Mouse (Mus musculus) hindbrain, embryonic 12.5 days (tissue): ENCODE results near the gene Wwox. TPM values are rescaled to one million over a fixed set of nuclear protein-coding genes. Genes with fewer than 3 reads are reported as not detected.

Experiments used
- ATAC-seq: fragments of 200-750 bp; cut with Nextera tagmentation; 2 replicates; pipeline ENCODE4 v1.8.0; 2017; ENCODE audit warnings: moderate TSS enrichment; ENCODE audit not compliant: low FRiP score
- H3K27ac ChIP-seq: fragments of 300-500 bp; sonication (generic); 2 replicates; pipeline ENCODE4 v1.5.1; 2016; ENCODE audit warnings: mild to moderate bottlenecking
- H3K27me3 ChIP-seq: fragments of 300-500 bp; sonication (generic); 2 replicates; pipeline ENCODE4 v1.6.1; 2016; ENCODE audit warnings: mild to moderate bottlenecking
- H3K36me3 ChIP-seq: fragments of 300-500 bp; sonication (generic); 2 replicates; pipeline ENCODE4 v1.6.1; 2016; ENCODE audit warnings: mild to moderate bottlenecking
- H3K4me1 ChIP-seq: fragments of 300-500 bp; sonication (generic); 2 replicates; pipeline ENCODE4 v1.6.1; 2016
- H3K4me2 ChIP-seq: fragments of 300-500 bp; sonication (generic); replicated peaks from 2 replicates; pipeline ENCODE4 v1.6.1; 2016; ENCODE audit warnings: mild to moderate bottlenecking
- H3K4me3 ChIP-seq: fragments of 300-500 bp; sonication (generic); 2 replicates; pipeline ENCODE4 v1.5.1; 2016; ENCODE audit warnings: mild to moderate bottlenecking
- H3K9ac ChIP-seq: fragments of 300-500 bp; sonication (generic); 2 replicates; pipeline ENCODE4 v1.6.1; 2016; ENCODE audit warnings: mild to moderate bottlenecking, moderate library complexity
- H3K9me3 ChIP-seq: fragments of 300-500 bp; sonication (generic); replicated peaks from 2 replicates; pipeline ENCODE4 v1.6.1; 2016; ENCODE audit warnings: mild to moderate bottlenecking
- WGBS: fragments of 180-500 bp; shearing (Covaris S2); methylation state at CpG from one replicate; pipeline ENCODE4 v1.1.7; 2016; 5-methylcytosine and 5-hydroxymethylcytosine counted together
- polyA plus RNA-seq: library from polyadenylated mRNA; unstranded; fragments of >200 nt; fragmentation: Nextera tagmentation; extraction: Ambion mirVana; gene quantifications from 2 replicates; pipeline ENCODE4 v1.2.1, GENCODE M21; 2016

Gene Wwox
- polyA plus RNA-seq, 1 experiment from 2014 or later, result 13.8 TPM

DNA sequence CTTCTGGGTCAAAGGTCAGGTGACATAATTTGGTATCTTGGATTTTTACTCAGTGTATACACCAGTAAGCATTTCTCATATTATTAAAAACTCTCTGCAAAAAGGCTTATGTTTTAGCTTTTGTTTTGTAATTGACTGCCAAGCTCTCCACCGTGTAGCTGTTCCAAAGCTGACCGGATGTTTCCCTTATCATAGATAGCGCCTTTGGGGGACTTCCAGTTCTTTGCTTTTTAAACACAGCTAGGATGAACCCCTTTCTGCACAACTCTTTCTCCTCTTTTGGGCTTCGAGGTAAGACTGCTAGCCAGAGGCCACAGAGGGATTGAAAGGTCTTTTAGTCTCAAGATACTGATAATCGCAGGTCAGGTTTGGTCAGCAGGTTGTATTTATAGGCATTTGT, 883.0 kb downstream of the Wwox start:
- no peak for ATAC-seq
- Histone ChIP-seq H3K9me3 (no peaks in the 10 kb centered on the region), H3K9ac (no peak overlapping the region), H3K4me3 (no peak overlapping the region), H3K36me3 (no peaks in the 10 kb centered on the region), H3K27ac (no peak overlapping the region), H3K4me1 (no peaks in the 10 kb centered on the region), H3K4me2 (no peak overlapping the region), H3K27me3 (no peaks in the 10 kb centered on the region)
- 89% methylated on average over 5 of the region's 5 CpGs for WGBS

DNA sequence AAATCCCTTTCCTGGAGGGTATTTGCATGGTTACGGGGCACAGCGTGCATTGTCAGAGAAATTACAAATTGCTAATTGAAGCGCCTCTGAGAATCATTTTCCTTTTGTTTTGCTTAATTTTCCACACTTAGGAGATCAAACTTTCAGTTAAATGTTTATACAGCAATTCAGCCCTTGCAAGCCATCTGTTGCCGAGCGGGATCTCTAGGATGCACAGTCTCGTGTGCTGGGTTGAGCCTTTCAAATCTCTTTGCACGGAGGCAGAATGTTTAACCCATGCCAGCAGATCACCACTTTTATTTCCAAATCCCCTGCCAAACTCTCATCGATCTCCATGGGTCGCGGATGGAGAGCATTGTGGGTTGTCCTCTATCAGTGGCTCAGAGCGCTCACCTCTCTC, 891.2 kb downstream of the Wwox start:
- Histone ChIP-seq H3K9ac (no peak overlapping the region), H3K27me3 (no peaks in the 10 kb centered on the region), H3K4me2 (no peak overlapping the region), H3K4me3 (no peak overlapping the region), H3K9me3 (no peaks in the 10 kb centered on the region), H3K27ac (no peak overlapping the region), H3K36me3 (no peaks in the 10 kb centered on the region), H3K4me1 (no peaks in the 10 kb centered on the region)
- WGBS, result 83% methylated on average over 11 of the region's 11 CpGs
- ATAC-seq, result no peak

DNA sequence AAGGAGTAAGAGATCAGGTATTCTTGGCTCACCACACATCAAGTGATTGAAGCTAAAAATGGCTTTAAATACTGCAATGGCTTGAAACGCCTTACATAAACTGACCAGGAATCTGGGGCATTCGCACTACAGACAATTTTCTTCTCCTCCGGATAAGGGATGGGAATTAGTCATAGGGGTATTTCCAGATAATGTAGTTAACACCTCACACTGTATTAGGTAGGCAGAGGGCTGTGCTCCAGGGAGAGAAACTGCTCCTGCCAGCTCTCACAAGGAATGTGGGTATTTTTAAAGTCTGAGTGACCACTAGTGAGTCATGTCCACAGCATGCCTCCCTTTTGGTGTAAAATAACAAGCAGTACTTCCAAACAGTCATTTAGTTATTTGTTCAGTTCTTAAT, 894.5 kb downstream of the Wwox start:
- no peak overlapping the region for H3K4me3 ChIP-seq
- H3K27me3 ChIP-seq, result no peaks in the 10 kb centered on the region
- no peaks in the 10 kb centered on the region for H3K9me3 ChIP-seq
- no peak overlapping the region for H3K9ac ChIP-seq
- ATAC-seq, result no peak
- H3K4me2 ChIP-seq, result no peak overlapping the region
- no peaks in the 10 kb centered on the region for H3K4me1 ChIP-seq
- 91% methylated on average over 3 of the region's 3 CpGs for WGBS
- no peaks in the 10 kb centered on the region for H3K36me3 ChIP-seq
- no peak overlapping the region for H3K27ac ChIP-seq

DNA sequence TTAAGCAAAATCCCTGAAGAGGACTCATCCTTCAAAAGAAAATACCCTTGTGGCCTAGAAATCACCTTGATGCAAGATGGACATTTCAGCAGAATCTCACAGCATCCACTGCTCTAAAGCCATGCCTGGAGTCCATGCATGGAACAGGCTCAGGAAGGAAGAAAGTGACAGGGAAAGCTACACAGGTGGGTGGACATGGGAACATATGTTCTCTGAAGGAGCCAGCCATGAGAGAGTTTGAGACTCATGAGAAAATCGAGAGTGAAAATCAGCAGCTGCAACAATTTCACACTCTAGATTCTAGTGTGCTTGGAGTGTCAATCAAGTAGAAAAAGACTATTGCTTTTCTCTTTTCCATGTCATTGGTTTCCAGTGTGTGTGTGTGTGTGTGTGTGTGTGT, 896.9 kb downstream of the Wwox start:
- no peak overlapping the region for H3K4me2 ChIP-seq
- no peak overlapping the region for H3K9ac ChIP-seq
- H3K4me1 ChIP-seq, result no peaks in the 10 kb centered on the region
- H3K36me3 ChIP-seq, result no peaks in the 10 kb centered on the region
- no peaks in the 10 kb centered on the region for H3K27me3 ChIP-seq
- 60% methylated on average over 1 of the region's 1 CpGs for WGBS
- H3K27ac ChIP-seq, result no peak overlapping the region
- H3K4me3 ChIP-seq, result no peak overlapping the region
- no peaks in the 10 kb centered on the region for H3K9me3 ChIP-seq
- no peak for ATAC-seq

DNA sequence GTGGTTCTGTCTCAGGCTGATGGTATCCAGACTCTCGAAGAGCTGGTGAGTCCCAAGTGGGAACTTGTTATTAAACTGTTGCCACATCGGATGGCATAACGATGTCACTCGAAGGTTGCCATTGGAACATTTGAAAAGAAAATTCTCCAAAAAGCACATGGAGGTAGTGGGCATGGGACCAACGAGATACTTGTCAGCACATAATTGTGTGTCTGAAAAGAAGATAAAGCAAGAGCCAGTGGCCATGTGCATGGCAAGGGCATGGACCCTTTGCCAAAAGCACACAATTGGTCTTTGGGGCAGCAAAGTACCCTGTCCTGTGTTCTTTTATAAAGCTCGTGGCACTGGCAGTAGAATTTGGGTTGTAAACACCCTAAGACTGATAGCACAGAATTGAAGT, 909.2 kb downstream of the Wwox start:
- Histone ChIP-seq H3K36me3 (no peaks in the 10 kb centered on the region), H3K4me2 (no peak overlapping the region), H3K27ac (no peak overlapping the region), H3K27me3 (no peaks in the 10 kb centered on the region), H3K9me3 (no peaks in the 10 kb centered on the region), H3K9ac (no peak overlapping the region), H3K4me3 (no peak overlapping the region), H3K4me1 (no peaks in the 10 kb centered on the region)
- ATAC-seq, result no peak
- 84% methylated on average over 6 of the region's 6 CpGs for WGBS

DNA sequence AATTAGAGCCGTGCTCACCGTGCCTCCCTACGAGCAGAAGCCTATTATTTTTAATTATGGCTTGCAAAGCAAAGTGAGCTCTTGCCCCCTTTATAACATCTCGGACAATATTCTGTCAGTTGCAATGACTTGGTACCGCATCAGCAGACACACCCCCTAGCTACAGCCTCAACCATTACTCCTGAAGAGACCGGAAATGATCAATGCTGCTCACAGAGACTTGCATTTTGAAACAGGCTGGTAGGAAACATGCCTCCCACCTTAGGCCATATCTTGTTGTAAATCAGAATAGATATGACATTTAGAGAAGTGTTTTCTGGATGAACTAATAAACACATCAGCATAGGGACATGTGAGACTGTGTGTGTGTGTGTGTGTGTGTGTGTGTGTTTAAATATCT, 911.3 kb downstream of the Wwox start:
- no peak overlapping the region for H3K4me2 ChIP-seq
- H3K27me3 ChIP-seq, result no peaks in the 10 kb centered on the region
- 66% methylated on average over 6 of the region's 6 CpGs for WGBS
- no peak overlapping the region for H3K4me3 ChIP-seq
- no peak for ATAC-seq
- H3K9me3 ChIP-seq, result 0 out of 2 replicates have a peak, but pooled peaks cover 8% of the 10 kb centered on the region
- H3K4me1 ChIP-seq, result no peaks in the 10 kb centered on the region
- H3K27ac ChIP-seq, result no peak overlapping the region
- H3K9ac ChIP-seq, result no peak overlapping the region
- H3K36me3 ChIP-seq, result no peaks in the 10 kb centered on the region

DNA sequence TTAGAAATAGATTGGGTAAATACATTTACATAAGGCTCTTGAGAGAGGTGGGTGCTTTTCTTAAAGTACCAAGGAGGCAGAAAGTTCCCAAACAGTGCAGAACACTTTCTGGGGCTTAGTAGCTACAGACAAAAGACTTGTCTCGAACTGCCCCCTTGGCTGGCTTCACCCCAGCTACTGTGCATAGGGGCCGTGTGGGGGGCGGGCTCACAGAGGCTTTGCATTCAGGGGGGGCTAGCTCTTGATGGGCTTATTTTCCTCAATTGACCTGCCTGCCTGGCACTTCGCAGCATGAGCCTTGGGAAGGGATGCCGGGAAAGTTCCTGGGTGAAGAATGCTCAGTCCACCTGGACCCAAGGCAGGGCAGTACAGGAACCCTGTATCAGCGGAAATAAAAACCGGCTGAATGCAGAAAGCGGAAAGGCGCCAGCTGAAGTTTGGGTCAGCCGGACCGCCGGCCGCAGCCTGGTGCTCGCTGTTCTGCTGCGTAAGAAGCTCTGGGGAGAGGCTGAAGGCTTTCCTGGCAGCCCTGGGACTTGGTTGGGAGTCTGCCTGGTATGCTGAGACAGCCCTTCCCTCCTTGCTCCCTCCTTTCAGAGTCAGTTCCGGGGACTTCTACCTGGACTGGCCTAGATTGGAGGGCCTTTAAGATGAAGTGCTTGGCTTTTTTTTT, 918.3 kb downstream of the Wwox start:
- ATAC-seq, result no peak
- H3K27ac ChIP-seq, result no peak overlapping the region

DNA sequence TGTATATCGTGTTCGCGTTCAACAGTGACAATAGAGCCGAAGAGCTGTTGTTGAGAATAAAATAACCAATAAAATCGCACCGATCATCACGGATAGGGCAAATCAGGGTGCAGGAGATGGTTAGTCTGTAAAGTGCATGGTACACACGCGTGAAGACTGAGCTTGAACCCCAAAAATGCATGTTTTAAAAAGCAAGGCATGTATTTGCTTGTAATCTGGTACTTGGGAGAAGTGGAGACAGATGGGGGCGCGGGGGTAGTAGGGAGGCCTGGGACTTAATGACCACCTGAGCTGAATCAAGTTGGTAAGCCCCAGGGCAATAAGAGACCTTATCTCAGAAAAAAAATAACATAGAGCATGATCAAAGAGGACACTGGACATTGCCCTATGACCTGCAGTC, 919.0 kb downstream of the Wwox start:
- Histone ChIP-seq H3K4me1 (peaks cover 14% of the 10 kb centered on the region), H3K4me3 (no peak overlapping the region), H3K9ac (no peak overlapping the region), H3K27ac (no peak overlapping the region), H3K4me2 (no peak overlapping the region), H3K9me3 (0 out of 2 replicates have a peak, but pooled peaks cover 8% of the 10 kb centered on the region), H3K36me3 (no peaks in the 10 kb centered on the region), H3K27me3 (no peaks in the 10 kb centered on the region)
- ATAC-seq, result no peak
- WGBS, result 95% methylated on average over 11 of the region's 11 CpGs

More for the DNA sequence above, 918.3 kb downstream of the Wwox start:
- no peaks in the 10 kb centered on the region for H3K36me3 ChIP-seq
- no peak overlapping the region for H3K4me3 ChIP-seq
- H3K9me3 ChIP-seq, result 0 out of 2 replicates have a peak, but pooled peaks cover 8% of the 10 kb centered on the region
- H3K4me2 ChIP-seq, result peak overlapping the region; percentile 29; the same call in 1 of the 2 replicates
- H3K4me1 ChIP-seq, result peaks cover 14% of the 10 kb centered on the region
- 26% methylated on average over 16 of the region's 16 CpGs for WGBS
- H3K9ac ChIP-seq, result no peak overlapping the region
- H3K27me3 ChIP-seq, result no peaks in the 10 kb centered on the region

DNA sequence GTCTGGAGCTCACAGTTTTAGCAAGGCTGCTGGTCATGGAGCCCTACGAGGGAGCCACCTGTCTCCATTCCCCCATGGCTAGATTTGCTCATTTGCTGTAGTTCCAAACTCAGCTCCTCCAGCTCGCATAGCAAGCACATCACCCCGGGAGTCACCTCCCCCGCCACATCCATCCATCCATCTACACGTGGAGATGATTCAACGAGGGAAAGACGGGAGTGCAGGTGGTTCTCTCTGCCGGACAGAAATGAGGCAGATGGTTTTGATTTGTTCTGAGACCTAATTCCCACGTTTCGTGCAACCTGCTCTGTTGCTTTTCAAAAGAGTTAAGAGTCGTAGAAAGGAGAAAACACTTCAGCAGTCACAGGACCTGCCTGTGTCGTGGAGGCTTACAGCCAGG, 920.2 kb downstream of the Wwox start:
- Histone ChIP-seq H3K4me3 (no peak overlapping the region), H3K36me3 (no peaks in the 10 kb centered on the region), H3K9ac (no peak overlapping the region), H3K4me1 (peaks cover 14% of the 10 kb centered on the region), H3K9me3 (0 out of 2 replicates have a peak, but pooled peaks cover under 1% of the 10 kb centered on the region), H3K4me2 (no peak overlapping the region), H3K27me3 (no peaks in the 10 kb centered on the region), H3K27ac (no peak overlapping the region)
- WGBS, result 54% methylated on average over 12 of the region's 12 CpGs
- no peak for ATAC-seq

DNA sequence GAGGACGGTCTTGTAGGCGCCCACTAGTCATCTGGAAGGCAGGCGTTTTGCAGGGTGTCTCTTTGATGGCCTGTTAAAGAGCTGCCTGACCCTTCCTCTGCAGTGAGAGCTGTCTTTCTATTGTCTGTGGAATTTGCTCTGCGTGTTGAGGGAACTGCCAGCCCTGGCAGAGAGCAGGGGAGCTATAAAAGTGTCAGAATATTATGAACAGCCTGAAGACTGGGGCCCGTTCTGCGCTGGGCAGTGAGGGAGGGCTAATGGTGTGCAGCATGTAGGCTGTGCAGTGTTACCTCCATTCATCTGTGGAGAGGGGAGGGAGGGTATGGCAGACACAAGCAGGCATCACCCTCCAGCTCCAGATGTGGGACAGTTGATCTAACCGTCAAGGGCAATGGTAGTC, 923.1 kb downstream of the Wwox start:
- Histone ChIP-seq H3K27me3 (no peaks in the 10 kb centered on the region), H3K36me3 (no peaks in the 10 kb centered on the region), H3K4me2 (no peak overlapping the region), H3K27ac (no peak overlapping the region), H3K4me1 (peaks cover 14% of the 10 kb centered on the region), H3K9me3 (no peaks in the 10 kb centered on the region), H3K9ac (no peak overlapping the region), H3K4me3 (no peak overlapping the region)
- ATAC-seq, result no peak
- 53% methylated on average over 7 of the region's 7 CpGs for WGBS

DNA sequence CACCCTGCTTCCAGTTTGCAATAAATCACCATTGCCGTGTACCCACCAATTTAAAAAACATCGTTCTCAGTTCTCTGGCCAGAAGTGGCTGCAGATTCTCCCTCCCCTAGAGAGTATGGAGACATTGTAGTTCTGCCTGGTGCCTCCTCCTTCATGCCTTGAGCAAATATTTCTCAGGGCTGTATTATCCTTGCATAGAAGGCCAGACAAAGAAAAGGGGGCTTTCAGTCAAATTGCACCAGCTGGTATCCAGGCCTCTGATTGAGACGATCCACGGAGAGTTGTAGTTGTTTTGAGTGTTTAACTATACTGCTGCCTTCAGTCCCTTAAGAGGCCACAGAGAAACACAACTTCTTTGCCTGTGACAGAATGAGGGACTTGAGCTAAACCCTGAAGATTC, 935.5 kb downstream of the Wwox start:
- H3K4me1 ChIP-seq, result peaks cover 9% of the 10 kb centered on the region
- no peak overlapping the region for H3K9ac ChIP-seq
- no peaks in the 10 kb centered on the region for H3K27me3 ChIP-seq
- no peak overlapping the region for H3K27ac ChIP-seq
- no peaks in the 10 kb centered on the region for H3K9me3 ChIP-seq
- WGBS, result 31% methylated on average over 4 of the region's 4 CpGs
- no peak for ATAC-seq
- no peak overlapping the region for H3K4me2 ChIP-seq
- H3K36me3 ChIP-seq, result no peaks in the 10 kb centered on the region
- no peak overlapping the region for H3K4me3 ChIP-seq

DNA sequence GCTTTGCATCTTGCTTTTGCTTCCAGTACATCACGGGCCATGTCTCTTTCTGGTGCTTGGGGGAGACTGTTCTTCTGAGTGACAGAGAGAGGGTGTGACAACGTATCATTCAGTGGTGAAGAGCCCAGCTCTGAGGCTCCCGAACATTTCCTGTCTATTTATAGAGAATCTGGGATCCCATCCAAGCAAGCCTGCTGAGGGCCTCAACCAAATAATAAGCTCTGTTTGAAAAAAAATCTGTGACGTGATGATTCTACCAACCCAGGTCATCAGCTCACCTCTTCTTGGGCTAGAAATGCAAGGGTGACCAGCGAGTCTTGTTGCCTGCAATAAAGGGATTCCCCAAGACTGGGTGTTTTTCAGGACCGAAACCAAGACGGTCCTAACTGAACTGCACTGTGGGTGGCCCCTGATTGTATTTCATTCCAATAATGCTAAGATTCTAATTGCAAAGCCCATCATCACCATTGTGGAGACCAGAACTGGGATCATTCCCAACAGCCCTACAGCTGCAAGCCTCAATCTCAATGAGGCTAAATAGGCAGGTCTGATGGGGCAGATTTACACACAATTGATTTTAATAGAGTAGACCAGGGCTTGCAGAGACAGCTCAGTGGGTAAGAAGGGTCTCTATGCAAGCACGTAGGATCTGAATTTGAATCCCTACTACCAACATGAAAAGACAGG, 936.0 kb downstream of the Wwox start:
- Histone ChIP-seq H3K27me3 (no peaks in the 10 kb centered on the region), H3K9ac (no peak overlapping the region), H3K4me2 (no peak overlapping the region), H3K4me3 (no peak overlapping the region), H3K4me1 (peaks cover 9% of the 10 kb centered on the region), H3K36me3 (no peaks in the 10 kb centered on the region), H3K9me3 (no peaks in the 10 kb centered on the region), H3K27ac (no peak overlapping the region)
- ATAC-seq, result no peak
- WGBS, result 73% methylated on average over 8 of the region's 8 CpGs

DNA sequence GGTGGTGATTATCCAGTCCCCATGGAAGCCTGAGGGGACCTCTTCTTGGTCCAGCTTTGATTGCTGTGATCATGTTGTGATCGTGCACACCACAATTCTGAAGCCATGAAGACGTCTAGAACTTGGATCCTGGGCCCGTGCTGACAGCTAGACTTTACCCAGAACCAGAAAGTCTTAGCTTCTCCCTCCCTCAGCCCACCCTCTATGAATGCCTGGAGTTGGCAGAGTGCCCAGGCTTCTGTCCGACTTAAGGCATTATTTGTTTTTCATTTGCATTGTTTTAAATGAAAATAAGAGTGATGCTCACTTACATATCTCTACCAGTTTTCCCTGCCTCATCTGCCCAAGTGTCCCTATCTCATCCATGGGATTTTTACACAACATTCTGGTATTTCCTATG, 937.9 kb downstream of the Wwox start:
- Histone ChIP-seq H3K36me3 (no peaks in the 10 kb centered on the region), H3K27me3 (no peaks in the 10 kb centered on the region), H3K9ac (no peak overlapping the region), H3K4me2 (no peak overlapping the region), H3K4me1 (peaks cover 9% of the 10 kb centered on the region), H3K4me3 (no peak overlapping the region), H3K9me3 (no peaks in the 10 kb centered on the region), H3K27ac (no peak overlapping the region)
- 56% methylated on average over 4 of the region's 4 CpGs for WGBS
- no peak for ATAC-seq
